Mouse (Mus musculus) left cerebral cortex, adult 18-20 months (tissue): ENCODE results near the gene Ptprd. TPM values are rescaled to one million over a fixed set of nuclear protein-coding genes. Genes with fewer than 3 reads are reported as not detected.

Experiments
- DNase-seq, 2 experiments: peaks; one replicate each; pipeline ENCODE4 v3.0.0; 2021 to 2022; ENCODE audit warnings: low spot score in 2 of 2, mixed read lengths in 1 of 2
- total RNA-seq, 2 experiments: library from RNA; stranded (reverse); gene quantifications; 2 replicates each; pipeline ENCODE4 v1.2.3; 2021

Ptprd gene
- total RNA-seq, 2 experiments from 2014 or later: 261 to 270 TPM

DNA sequence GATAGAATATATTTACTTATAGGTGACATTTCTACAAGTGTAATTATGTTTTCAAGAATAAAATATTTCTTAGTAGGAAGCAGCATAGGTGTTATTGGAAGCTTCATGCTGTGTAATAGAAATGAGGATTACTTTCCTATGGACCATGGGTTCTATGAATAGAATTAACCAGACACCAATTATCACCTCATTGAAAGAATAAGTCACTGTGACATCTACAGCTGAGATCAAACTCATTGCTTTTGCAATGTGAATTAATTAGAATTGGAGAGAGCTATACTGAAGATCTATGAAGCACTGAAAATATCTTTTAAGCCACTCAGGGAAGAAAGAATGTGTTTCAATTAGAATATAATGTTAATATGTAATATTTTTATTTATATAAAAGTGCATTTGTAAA, 1539.1 kb downstream of the Ptprd start:
- no peak for DNase-seq

DNA sequence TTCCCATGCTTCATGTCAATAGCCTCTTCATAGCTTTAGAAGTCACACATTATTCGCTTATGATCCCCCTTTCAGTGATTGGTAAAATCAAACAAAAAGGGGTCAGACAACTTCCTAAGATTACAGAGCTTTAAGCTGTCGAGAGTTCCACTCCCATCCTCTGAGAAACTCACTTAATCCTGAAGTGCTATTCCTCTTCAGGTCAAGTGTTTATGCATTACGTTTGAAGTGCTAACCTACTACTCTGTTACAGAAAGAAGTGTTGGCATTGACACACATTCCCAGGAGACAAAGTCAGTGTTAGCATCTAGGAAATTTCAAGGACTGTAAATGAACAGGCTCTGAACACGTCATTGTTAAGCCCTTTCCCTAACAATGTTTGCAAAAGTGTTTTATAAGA, 1550.0 kb downstream of the Ptprd start:
- DNase-seq: no peak

DNA sequence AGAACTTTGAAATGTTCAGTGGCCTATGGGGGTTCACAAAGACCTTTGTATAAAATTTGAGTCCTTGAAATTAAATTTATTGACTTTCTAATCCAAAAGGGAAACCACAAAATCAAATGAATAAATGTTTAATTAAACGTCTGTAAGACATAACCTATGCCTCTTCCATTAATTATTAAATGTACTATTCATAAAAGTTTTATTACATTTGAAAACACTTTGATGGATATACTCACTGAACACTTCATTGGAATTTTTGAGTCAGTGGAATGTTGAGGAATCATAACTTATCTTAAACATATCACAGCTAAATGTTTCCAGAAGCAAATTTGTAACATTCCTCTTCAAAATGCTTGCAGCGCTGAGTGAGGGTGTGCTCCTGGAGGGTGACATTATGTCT, 1551.6 kb downstream of the Ptprd start:
- DNase-seq: no peak

DNA sequence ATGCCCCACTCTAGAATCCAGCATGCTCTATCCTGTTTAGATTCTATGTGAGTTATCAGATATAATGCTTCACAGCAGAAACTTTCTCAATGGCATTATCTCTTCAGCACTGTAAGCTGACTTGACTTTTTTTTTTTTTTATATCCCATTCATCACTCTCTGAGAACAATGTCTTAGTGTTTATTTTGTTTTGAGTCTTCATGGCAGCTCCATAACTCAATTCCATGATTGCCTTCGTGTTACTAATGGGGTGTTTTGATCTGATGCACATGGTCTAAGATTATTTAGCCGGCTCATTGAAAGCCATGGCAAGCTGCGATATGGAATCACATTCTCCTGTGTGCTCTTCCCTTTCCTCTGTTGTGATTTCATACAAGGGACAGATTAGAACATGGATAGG, 1555.0 kb downstream of the Ptprd start:
- DNase-seq: no peak

DNA sequence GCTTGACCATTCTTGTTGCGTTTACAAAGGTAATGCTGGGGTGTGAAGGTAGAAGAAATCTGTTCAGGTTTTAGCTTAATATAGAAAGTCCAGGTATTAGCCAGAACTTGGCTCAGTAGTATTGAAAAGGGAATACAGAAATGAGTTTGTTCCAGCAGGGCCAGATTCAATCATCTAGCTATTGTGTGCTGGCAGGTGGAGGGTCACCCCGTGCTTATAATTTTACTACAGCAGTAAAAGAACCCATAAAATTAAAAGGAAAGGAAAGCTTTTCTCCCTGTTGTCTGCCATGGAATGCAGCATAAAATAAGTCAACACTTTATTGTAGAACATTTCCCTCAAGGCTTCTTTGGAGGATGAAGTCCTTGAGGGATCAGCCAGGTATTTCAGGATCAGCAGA, 1558.8 kb downstream of the Ptprd start:
- no peak for DNase-seq

DNA sequence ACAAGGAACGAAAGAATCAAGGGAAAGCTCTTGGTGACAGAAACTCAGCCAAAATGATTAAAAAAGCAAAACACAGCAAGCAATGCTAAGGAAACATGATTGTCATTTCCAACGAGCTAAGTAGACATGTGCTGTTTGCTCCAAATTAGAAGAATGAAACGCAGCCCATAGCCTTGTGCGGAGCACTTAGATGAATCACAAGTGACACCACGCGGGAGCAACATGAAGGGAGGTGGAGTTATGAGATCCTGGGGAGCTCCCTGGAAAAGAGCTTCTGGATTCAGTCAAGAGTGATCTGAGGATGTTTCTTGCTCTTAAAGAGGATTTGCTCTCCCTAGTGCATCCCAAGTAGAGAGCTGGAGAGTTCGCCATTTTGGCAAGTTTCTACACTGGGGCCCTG, 1590.0 kb downstream of the Ptprd start:
- peak; percentile 3 to 18 for DNase-seq

DNA sequence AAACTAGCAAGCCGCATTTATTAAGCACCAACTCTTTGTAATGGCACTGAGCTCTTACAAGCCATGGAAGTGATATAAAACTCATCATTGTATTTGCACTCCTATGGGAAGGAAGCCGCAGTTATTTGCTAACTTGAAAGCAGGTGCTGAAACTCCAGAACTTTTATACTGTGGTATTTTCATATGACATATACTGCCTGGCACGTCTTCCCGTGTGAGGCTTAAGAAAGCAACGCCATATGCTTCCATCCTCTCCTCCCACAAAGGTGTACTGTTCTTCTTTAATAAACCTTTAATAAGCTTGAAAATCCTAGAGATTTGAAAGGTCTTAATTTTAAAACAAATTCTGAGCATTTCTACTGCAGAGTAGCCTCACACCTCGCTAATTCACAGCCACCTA, 1595.1 kb downstream of the Ptprd start:
- DNase-seq: no peak

DNA sequence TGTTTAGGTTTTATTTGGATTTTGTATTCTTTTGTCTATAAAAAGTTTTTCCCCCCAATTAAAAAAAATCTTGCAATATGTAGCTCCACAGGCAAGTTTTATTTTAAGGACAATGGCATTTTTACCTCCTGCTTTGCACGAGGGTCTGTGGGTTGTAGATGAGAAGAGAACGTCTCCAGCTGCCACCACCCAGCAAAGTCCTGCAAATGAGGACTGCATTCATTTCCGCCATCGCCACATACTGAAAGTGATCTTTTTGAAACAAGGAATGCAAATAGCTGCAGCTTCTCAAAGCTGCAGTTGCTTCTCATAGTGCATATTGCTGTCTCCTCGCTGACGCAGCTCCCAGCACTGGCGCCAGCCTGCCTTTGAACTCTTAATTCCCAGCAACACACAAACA, 1603.5 kb downstream of the Ptprd start:
- peak; percentile 5 to 13 for DNase-seq

DNA sequence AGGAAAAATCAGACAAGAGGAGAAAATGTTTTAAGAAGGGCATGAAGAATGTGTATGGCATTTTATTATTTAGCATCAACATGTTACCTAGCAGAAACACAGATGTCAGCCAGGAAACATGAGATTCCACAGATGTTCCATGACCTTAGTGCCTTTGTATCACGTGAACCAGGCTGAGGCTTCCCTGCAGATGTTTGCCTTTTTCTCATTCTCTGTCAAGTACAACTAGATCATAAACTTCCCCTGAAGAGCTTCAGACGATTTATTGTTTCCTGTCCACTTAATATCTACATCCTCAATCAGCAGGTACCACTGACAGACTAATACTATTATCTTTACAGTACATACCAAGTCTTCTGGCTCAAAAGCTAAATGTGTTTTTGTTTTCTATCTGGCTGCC, 1605.0 kb downstream of the Ptprd start:
- no peak for DNase-seq

DNA sequence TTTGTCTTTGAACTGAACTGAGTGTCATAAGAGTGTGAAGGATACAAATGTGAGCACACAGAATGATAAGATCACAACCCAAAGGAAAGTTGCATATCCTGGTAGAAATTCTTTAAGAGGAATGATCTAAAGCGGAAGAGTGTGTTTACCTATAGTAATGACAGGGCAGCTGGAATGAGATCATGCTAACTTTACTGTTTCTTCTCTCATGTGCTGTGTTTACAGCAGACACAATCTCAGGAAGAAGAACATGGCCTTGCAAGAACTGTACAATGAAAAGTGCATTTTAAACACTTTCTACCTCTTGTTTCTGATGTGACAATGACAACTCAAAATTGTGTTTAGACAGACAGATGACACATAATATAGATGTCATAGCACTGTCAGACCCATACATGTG, 1621.0 kb downstream of the Ptprd start:
- DNase-seq: no peak

DNA sequence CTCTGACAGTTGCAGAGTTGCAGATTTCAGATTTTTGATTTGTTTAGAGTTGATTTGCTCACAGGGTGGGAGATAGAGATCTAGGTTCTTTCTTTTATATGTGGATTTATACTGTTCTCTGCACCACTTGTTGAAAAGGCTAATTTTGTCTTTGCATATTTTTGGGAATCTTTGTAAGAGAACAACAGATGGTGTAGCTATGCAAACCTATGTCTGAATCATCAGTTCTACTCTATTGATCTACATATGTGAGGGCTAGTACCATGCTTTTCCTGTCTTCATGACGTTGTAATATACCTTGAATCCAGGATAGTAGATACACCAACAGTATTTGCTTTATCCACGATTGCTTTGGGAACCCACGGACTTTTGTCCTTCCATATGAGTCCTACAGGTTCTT, 1628.7 kb downstream of the Ptprd start:
- DNase-seq: no peak

DNA sequence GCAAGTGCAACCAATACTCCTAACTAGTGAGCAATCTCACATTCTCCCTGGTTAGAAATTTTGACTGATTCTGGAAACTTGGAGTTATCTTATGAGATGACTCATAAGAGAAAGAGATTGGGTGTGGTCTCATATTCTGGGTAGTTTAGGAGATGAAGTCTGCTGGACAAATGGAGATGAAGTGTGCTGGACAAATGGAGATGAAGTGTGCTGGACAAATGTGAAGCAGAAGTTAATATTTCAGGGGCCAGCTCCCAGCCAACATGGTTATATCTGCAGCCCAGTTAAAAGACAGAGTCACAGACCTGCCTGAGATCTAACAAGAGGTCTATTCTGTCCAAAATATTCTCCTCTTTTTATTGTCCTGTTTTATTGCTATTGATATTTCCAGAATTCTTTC, 1645.8 kb downstream of the Ptprd start:
- no peak for DNase-seq

DNA sequence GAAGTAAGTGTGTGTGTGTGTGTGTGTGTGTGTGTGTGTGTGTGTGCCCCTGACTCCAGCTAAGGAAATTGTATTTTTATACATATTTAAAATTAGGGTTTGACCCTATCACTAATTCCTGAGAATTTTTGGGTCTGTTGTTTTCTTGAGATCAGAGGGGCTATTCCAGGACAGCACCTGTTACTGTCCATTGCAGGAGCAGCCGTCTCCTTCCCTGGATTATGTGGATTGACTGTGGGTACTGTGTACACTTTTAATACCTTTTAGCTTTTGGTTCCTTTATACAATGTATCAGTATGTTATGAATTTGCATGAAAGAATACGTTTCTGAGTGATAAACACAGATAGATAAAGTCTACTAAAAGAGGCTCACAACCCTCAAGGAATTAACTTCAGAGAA, 1670.0 kb downstream of the Ptprd start:
- no peak for DNase-seq

DNA sequence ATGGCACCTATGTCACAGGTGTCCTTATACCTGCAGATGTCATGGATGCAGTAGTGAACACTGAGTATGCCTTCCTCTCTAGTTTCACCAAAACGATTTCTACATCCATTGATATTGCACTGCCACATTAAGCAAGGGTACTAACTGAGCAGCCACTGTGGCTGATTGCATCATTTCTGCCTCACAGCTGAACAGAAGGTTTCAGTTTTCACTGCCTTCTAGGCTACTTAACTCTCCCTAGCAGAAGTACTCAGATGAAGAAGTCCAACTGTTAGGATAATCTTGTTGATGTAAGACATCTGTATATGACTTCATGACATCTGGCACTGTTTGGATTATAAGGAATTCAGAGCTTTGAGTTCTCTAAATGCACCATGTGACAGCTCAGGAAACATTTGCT, 1678.8 kb downstream of the Ptprd start:
- DNase-seq: no peak

DNA sequence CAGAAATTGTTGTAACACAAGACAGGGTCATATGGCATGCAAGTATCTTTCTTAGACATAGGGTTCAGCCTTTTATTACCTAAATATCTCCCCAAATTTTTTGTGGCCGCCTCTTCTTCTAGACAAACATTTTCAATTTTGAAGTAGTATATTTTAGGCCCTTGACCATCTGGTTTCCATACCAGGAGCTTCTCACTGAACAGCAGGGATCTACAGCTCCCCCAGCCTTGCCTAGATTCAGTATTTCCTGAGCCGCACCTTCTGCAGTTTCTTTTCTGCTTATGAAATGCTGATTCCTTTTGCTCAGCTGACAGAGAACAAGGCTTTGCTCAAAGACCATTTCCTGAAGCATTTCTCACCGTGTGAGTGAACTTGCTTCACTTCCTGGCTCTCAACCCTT, 1686.5 kb downstream of the Ptprd start:
- DNase-seq: peak in 1 of 2 experiments; percentile 32

DNA sequence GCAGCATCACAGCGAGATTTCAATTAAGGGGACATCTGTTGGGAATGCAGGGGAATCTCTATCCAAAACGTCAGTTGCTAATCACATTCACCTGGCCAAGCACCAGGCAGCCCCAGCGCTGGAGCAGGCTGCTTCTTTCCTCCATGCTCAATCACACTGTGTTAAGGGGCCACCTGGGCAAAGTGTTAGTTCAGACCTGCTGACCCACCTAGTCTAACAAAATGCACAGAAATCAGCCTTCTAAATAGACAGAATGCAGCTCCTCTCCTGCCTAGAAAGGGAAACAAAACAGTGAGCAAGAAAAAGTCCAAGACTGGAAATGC, 1708.5 kb downstream of the Ptprd start:
- DNase-seq: no peak

DNA sequence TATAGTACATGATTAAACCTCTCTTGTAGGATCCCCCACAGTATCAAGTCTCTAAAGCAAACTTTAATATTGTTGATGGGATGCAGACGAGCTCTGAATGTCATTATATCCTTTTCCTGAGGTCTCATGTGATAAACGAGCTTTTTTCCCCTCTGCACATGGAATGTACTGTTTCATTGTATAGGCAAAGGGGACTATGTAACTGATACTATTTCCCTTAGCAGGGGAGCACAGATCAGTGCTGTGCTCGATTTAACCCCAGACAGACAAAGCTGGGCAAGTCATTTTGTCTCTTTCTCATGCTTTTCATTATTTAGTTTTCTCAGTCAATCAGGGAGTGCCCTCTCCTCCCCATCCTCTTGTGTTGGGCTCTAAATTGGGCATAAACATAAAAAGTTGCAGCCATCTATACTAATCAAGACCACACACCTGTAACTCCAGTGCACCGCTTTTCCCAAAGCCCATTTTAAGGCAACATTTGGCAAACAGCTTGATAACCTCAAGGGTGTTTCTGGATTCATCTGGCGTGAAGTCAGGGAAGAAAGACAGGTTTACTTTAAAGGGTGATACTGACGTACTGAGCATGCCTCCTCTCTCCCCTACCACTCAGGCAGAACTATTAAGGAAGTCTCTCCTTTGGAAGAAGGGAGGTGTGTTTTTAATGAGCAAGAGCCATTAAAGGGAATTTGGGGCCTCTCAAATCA, 1709.0 kb downstream of the Ptprd start:
- no peak for DNase-seq

DNA sequence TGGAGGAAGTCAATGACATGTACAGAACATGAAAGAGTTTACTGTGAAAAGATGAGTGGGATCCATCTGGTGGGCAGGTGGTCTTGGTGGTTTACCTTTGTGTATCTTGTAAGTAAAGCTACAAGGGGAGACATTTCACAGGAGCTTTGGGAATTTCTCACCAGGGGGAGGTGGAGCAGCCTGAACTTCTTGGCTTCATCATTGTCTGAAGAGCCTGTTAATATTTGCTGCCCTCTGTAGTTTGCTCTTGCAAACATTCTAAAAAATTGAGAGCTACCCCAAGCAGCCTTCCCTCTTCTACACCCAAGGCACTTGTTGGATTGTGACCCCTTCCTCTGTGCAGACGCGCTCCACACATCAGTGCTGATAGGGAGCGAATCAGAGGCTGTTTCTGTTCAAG, 1725.9 kb downstream of the Ptprd start:
- no peak for DNase-seq

DNA sequence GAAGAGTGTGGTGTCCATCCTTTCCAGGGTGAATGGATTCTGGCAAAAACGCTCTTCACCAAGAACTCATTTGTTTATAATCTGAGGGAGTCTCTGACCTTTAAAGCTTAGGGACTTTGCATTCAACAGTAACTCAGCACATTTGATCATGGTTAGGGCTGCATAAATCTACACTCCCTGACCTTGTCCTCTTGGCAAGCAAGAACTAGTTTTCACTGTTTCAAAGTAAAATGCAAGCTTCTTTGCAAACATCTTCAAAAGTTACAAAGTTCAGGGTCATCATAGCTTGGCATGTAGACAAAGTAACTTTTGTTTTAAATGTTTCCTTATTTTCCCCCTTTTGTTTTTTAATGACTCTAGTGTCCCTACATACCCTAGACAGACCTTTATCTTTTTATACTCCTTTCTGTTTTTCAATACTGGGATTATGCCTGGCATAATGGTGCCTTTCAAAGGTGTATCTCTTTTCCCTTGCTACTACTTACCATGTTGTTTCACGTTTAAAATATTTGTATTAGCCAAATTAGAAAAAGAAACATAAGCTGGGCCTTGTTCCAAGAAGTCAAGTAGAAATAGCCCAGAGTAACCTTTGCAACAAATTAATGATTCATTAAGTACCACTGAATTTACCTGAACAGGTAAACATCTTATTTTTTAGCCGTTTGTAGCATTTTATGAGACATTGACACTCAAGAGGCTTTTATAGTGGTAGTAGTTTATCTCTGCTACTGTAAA, 1743.2 kb downstream of the Ptprd start:
- DNase-seq: no peak

DNA sequence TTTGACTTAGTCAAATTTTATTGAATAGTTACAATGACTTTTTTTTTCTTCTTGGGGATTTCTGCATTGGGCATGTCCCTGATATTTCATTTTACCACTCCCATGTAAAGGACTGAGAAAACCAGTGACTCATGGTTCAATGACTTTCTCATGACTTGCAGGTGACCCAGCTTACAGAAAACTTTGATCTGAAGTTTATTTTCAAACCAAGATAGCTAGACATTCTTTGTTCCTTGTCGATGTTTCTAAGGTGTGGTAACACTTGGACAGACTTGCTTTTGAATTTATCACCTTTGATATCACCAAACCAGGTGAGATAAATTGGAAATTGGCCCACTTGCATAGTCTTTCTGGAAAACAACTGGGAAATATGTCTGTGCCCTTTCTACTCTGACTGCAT, 1747.1 kb downstream of the Ptprd start:
- DNase-seq: no peak

DNA sequence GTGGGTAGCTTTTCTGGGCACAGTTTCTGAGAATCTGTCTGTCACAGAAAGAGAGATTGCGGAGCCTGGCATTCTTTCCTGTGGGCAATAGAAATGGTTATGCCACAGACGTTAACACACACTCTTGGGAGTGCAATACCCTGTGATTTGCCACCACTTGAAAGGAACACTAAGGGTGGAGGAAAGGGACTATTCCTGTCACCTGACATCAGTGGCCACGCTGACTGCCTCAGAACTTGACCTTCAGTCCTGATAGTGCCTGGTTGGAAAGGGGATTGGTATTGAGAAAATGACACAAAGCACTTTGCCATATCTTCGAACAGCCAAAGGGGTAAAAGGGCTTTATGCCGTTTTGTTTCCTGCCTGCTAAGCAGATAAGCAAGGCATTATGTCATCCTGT, 1750.4 kb downstream of the Ptprd start:
- no peak for DNase-seq

DNA sequence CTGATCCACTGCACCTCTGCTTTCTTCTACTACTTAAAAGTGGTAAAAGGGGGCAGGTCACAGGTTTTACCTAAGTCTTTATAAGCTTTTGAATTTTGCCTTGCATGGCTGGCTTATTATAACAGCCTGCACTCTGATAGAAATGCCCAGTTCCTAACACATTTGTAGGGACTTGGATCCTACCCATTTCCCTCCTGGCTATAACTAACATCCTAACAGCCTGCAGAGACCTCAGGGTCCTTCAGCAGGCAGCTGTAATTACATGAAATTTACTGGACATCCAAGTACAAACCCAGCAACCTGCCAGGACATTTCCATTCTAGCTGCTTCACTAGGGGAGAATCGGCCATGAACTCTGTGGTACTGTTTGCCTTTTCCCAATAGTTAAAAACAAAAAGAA, 1751.2 kb downstream of the Ptprd start:
- DNase-seq: no peak

DNA sequence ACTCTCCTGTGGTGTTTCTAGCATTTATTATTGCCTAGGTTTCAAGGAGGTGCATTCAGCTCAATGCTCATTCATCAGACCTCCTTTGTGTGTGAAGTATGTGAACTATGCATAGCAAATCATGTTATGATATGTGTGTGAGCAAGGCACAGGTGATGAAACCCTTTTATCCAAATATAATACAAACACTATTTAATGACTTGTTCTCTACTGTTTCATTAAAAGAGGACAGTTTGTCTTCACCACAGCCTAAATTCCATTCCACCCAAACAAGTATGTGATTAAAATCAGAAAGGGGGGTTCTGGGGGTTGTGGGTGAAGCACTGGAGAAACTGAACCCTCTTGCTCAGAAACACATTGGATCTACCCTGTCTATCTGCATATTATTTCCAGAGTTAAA, 1752.1 kb downstream of the Ptprd start:
- no peak for DNase-seq
